8 mouse cellular contexts compared by ENCODE assay signal in genomic region chr10:85388751-85389115, GRCm38 (mm10). TPM values are rescaled to one million over a fixed set of nuclear protein-coding genes. Genes with fewer than 3 reads are reported as not detected.
A peak's percentile ranks its signal among the peaks of the same experiment; 100 is the strongest.
DNase-seq lines count a peak whose midpoint lies in the region; ATAC-seq lines count a peak whose summit lies in the region.

No protein-coding gene starts in this region.

- peak overlapping the region; percentile 100 for H3K4me2 ChIP-seq in embryonic facial prominence, embryonic 14.5 days (ENCODE audit: low read depth, low read length)
- peak overlapping the region; percentile 90 for H3K4me2 ChIP-seq in hindbrain, embryonic 15.5 days
- peak overlapping the region; percentile 74; the same call in 1 of the 2 replicates for H3K4me2 ChIP-seq in liver, embryonic 15.5 days

- peaks cover 22% of the 10 kb centered on the region for H3K4me1 ChIP-seq in embryonic facial prominence, embryonic 14.5 days (ENCODE audit: control insufficient read depth, insufficient read depth, low read length)
- peaks cover 23% of the 10 kb centered on the region for H3K4me1 ChIP-seq in hindbrain, embryonic 15.5 days (replicated peaks)
- peaks cover 15% of the 10 kb centered on the region for H3K4me1 ChIP-seq in liver, embryonic 15.5 days (replicated peaks)

- peak overlapping the region; percentile 67 for H3K4me3 ChIP-seq in embryonic facial prominence, embryonic 14.5 days (ENCODE audit: low read depth, low read length)
- peak overlapping the region; percentile 65 for H3K4me3 ChIP-seq in hindbrain, embryonic 15.5 days
- H3K4me3 ChIP-seq in liver, embryonic 15.5 days (replicated peaks): no peak overlapping the region

- H3K36me3 ChIP-seq in embryonic facial prominence, embryonic 14.5 days (ENCODE audit: control insufficient read depth, insufficient read depth, low read length): no peaks in the 10 kb centered on the region
- no peaks in the 10 kb centered on the region for H3K36me3 ChIP-seq in hindbrain, embryonic 15.5 days
- H3K36me3 ChIP-seq in liver, embryonic 15.5 days (replicated peaks): no peaks in the 10 kb centered on the region

- no peak overlapping the region for H3K27ac ChIP-seq in embryonic facial prominence, embryonic 14.5 days (replicated peaks; ENCODE audit: low read depth, low read length)
- H3K27ac ChIP-seq in hindbrain, embryonic 15.5 days (replicated peaks): no peak overlapping the region
- no peak overlapping the region for H3K27ac ChIP-seq in liver, embryonic 15.5 days (replicated peaks)

- peak; percentile 16 to 18 for DNase-seq in lung, adult 18-20 months
- DNase-seq in lung, postnatal 36 days: no peak
- peak; percentile 47 for DNase-seq in adrenal gland, postnatal 10 days
- DNase-seq in embryonic facial prominence, embryonic 14.5 days (ENCODE audit: low spot score): peak; percentile 69
- peak; percentile 75 for DNase-seq in retina, embryonic 14.5 days (ENCODE audit: low spot score)

- ATAC-seq in embryonic facial prominence, embryonic 14.5 days (ENCODE audit: low read depth): no peak
- ATAC-seq in hindbrain, embryonic 15.5 days (ENCODE audit: low FRiP score, low read depth): peak; percentile 19; the same call in 1 of the 2 replicates
- no peak for ATAC-seq in liver, embryonic 15.5 days (ENCODE audit: insufficient read depth)
- no peak for ATAC-seq in monocyte, adult 5-6 weeks (replicated peaks; ENCODE audit: insufficient number of reproducible peaks, low FRiP score, low TSS enrichment, poor library complexity, severe bottlenecking)

- no peaks in the 10 kb centered on the region for H3K9me3 ChIP-seq in embryonic facial prominence, embryonic 14.5 days (ENCODE audit: control insufficient read depth, low read length)
- H3K9me3 ChIP-seq in hindbrain, embryonic 15.5 days: no peaks in the 10 kb centered on the region
- H3K9me3 ChIP-seq in liver, embryonic 15.5 days (replicated peaks): no peaks in the 10 kb centered on the region

- H3K27me3 ChIP-seq in embryonic facial prominence, embryonic 14.5 days (replicated peaks; ENCODE audit: control insufficient read depth, insufficient read depth, low read length): no peaks in the 10 kb centered on the region
- H3K27me3 ChIP-seq in hindbrain, embryonic 15.5 days: no peaks in the 10 kb centered on the region
- H3K27me3 ChIP-seq in liver, embryonic 15.5 days: peaks cover 48% of the 10 kb centered on the region

- WGBS in embryonic facial prominence, embryonic 14.5 days: 1% methylated on average over 9 of the region's 9 CpGs
- WGBS in hindbrain, embryonic 15.5 days: under 1% methylated on average over 9 of the region's 9 CpGs
- 2% methylated on average over 9 of the region's 9 CpGs for WGBS in liver, embryonic 15.5 days (ENCODE audit: insufficient replicate concordance)

- 0 out of 2 replicates have a peak overlapping the region, but pooled peaks have one; percentile 76 for H3K9ac ChIP-seq in embryonic facial prominence, embryonic 14.5 days (ENCODE audit: low read depth, low read length)
- H3K9ac ChIP-seq in hindbrain, embryonic 15.5 days: peak overlapping the region; percentile 66; the same call in 1 of the 2 replicates
- H3K9ac ChIP-seq in liver, embryonic 15.5 days: no peak overlapping the region

RNA-seq across cellular contexts. Expression of gene Btbd11, which starts 2.1 kb away (rescaled TPM):
- 1 to 10 TPM; 3.3 to 4.0 TPM for total RNA-seq in adrenal gland, postnatal 10 days (2021)
- 5.0 and 5.8 TPM in 2 replicates for polyA plus RNA-seq in embryonic facial prominence, embryonic 14.5 days (2014; fragmentation: Nextera tagmentation; extraction: Ambion mirVana)
- polyA plus RNA-seq in hindbrain, embryonic 15.5 days (2015; fragmentation: Nextera tagmentation; extraction: Ambion mirVana): 23.2 and 26.9 TPM in 2 replicates
- polyA plus RNA-seq in liver, embryonic 15.5 days (2015; fragmentation: Nextera tagmentation; extraction: Ambion mirVana): 0.35 and 0.51 TPM in 2 replicates
- total RNA-seq in monocyte, adult 5-6 weeks (2017): 1.6 to 7.7 TPM (median 1.8 TPM) in 3 replicates
